Mouse (Mus musculus) cerebellum, adult 11-12 months (tissue): ENCODE measurements around the gene Rpp25l.
A peak's percentile ranks its signal among the peaks of the same experiment; 100 is the strongest.
"Not testable (repeated sequence)": the region's sequence is repeated elsewhere in the genome, so short reads cannot be mapped to it uniquely, and the experiment has no call there.

Experiments
- DNase-seq: peaks from one replicate; pipeline ENCODE4 v3.0.0; 2022

Gene Rpp25l

DNA sequence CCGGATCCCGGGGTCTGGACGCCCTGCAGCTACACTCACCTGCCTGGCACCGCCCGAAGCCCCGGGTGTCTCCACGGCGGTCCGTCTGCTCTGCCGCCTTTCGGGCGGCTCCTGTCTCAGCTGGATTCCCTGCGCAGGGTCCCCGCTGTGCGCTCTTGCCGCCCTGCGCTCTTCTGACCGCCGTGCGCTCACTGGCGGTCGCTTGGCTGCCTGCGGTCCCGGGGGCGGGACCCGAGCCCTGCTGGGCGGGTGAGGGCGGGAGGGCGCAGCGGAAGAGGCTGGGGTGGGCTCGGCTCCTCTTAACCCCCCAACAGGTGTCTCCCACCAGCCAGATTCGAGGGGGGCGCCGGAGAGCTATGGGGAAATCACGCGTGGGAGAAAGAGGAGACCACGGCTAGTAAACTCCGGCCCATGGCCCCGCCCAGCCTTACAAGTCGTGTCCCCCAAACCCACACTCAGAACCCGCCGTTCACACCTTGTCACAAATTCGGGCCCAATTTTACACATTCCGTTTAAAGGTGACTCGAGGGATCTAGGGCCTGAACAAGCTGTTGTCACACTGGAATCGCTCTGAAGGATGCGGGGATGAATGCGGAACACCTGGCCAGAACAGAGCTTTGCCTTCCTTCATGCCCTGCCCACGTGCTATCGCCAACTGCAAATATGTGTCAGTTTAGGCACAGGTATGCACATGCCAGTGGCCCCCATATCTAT, 17.9 kb upstream of the Rpp25l start, which contains the start of gene Arid3c:
Gene Arid3c, minus strand, starts transcription at position 91 of the 714 bp plus-strand sequence.
- DNase-seq, result no peak

- no peak for DNase-seq
Observed at GRCm38 (mm10) chr4:41726826-41727621, 13.7 kb upstream of the Rpp25l start.

- peak; percentile 93 for DNase-seq
Observed at GRCm38 (mm10) chr4:41722918-41723351, 9.6 kb upstream of the Rpp25l start, which contains the start of gene Dctn3. TSS of gene Dctn3 (minus strand) at chr4:41723170.

DNA sequence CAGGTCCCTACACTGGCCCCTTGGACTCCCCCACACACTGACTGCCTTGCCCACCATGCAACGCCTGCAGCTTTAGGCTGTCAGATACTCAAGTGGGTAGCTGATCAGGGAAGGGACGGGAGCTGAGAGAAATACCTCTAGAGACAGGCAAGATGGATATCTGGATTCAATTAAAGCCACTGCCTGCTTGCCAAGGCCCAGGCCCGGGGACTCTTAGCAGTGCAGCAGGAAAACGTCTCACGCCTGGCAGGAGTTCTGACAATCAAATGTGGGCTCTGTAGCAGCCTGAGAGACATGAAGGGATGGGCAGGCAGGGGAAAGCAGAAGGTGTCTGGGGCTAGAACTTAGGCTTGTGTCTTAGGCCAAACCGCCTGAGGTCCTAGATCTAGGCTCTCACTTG, 3.5 kb upstream of the Rpp25l start:
- no peak for DNase-seq

DNA sequence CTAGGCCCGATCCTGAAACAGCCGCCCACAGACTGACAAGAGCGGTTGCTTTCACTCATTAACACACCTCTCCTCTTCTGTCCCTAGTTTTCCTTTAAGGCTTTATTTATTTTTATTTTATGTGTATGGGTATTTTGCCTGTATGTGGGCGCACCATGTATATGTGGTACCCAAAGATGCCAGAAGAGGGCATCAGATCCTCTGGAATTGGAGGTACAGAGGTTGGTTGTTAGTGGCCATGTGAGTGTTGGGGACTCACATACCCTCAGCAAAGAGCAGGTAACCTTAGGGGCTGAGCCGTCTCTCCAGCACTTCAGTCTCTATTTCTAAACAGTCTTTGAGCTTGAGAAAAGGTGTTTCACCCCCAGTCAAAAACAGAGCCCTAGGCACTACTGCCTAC, 2.3 kb upstream of the Rpp25l start:
- no peak for DNase-seq

DNA sequence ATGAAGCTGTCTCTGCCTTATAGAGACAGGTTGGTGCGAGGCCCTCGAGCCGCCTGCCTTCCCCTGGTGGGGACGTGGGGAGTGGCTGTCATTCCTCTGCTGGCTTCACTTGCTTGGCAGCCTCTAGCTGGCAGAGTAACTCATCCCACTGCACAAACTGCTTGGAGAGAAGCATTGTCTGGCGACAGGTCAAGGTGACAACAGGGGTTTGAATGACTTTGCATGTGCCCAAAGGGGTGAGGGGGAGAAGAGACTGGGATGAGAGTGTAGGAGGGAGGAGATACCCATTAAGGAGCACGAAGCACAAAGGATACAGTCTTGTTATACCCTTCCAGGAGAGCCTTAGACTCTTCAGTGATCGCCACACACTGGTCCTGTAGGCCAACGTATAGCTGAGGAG, 1.7 kb upstream of the Rpp25l start:
- DNase-seq, result peak; percentile 62

GRCm38 (mm10) chr4:41714276-41714675, 942 bp upstream of the Rpp25l start:
- peak; percentile 74 for DNase-seq

GRCm38 (mm10) chr4:41712421-41713196, 725 bp downstream of the Rpp25l start:
- no peak for DNase-seq

DNA sequence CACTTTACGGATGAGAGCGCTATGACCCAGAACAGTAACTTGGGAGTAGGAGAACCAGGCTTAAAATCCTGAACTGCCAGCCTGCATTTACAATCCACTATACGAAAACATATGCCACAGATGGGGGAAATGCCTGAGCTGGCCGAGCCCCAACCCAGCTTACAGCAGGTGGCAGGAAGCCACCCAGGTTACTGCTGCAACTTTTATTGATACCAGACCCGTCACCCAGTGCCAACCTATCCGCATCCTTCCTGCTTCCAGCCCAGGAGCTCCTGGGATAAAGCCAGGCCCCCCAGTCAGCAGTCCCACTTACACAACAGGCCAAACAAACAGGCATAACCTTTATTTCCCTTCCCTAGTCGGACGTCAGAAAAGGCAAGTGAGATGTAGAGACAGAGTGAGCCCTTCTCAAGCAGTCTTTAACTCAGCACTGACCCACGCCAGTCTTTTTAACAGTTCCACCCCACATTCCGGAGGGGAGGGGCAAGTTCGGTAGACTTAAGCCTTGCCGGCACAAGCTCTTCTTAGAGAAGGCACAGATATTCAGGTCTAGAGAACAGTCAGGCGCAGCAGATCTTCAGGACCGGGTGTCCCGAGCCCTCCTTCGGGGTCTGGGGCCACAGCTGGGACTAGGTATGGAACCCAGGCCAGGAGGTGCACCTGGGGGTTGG, 1.5 kb downstream of the Rpp25l start:
- DNase-seq, result peak; percentile 77

GRCm38 (mm10) chr4:41710229-41710628, 3.1 kb downstream of the Rpp25l start:
- no peak for DNase-seq

GRCm38 (mm10) chr4:41708192-41708745, 5.1 kb downstream of the Rpp25l start:
- DNase-seq, result no peak

DNA sequence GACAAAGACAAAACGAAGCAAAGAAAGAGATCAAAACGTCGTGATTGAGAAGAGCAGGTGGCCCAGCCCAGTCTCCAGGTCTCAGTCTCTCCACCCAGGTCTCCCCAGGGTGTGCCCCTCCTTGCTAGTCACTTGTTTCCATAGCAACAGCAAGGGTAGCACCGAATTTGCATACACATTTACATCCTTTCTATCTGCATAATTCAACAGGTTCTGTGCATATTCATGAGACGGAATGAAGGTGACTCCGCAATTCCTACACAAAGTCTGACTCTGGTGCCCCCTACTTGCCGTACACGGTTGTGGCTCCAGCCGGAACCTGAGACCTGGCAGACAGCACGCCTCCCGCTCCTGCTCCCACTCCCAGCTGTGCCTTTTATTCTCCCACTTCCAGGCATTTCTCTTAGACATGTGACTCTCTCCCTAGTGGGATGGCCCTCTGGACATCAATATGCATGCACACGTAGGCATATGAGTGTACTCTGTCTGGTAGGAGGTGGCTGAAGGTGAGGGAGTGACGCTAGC, 6.3 kb downstream of the Rpp25l start:
- peak; percentile 79 for DNase-seq

- DNase-seq, result no peak
Observed at GRCm38 (mm10) chr4:41705922-41706754, 7.2 kb downstream of the Rpp25l start.

- no peak for DNase-seq
Observed at GRCm38 (mm10) chr4:41704651-41705050, 8.7 kb downstream of the Rpp25l start.

GRCm38 (mm10) chr4:41702226-41702625, 11.1 kb downstream of the Rpp25l start:
- not testable (repeated sequence) for DNase-seq

- DNase-seq, result peak; percentile 30
Observed at GRCm38 (mm10) chr4:41700224-41700623, 13.1 kb downstream of the Rpp25l start.

DNA sequence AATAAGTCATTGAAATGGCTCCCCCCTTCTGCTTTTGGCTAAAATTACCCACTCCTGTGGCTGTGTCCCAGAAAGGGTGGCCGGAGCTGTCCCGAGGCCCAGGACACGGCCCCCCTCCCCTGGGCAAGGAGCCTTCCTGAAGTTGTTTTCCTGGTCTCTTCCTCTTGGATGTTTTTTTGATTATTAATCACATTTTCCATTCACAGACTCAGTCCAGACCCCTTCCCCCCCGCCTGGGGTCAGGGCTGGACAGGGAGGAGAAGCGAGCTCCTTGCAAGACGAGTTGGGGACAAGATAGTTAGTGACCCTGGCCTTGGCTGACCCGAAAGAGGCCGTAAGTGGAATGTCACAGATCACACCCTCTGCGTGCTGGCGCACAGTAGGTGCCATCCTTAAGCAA, 13.6 kb downstream of the Rpp25l start, which contains the start of gene Il11ra1:
Gene Il11ra1, plus strand, starts transcription at position 207 of the 400 bp plus-strand sequence.
- peak; percentile 47 for DNase-seq

GRCm38 (mm10) chr4:41698421-41699016, 14.8 kb downstream of the Rpp25l start:
- DNase-seq, result peak; percentile 82

DNA sequence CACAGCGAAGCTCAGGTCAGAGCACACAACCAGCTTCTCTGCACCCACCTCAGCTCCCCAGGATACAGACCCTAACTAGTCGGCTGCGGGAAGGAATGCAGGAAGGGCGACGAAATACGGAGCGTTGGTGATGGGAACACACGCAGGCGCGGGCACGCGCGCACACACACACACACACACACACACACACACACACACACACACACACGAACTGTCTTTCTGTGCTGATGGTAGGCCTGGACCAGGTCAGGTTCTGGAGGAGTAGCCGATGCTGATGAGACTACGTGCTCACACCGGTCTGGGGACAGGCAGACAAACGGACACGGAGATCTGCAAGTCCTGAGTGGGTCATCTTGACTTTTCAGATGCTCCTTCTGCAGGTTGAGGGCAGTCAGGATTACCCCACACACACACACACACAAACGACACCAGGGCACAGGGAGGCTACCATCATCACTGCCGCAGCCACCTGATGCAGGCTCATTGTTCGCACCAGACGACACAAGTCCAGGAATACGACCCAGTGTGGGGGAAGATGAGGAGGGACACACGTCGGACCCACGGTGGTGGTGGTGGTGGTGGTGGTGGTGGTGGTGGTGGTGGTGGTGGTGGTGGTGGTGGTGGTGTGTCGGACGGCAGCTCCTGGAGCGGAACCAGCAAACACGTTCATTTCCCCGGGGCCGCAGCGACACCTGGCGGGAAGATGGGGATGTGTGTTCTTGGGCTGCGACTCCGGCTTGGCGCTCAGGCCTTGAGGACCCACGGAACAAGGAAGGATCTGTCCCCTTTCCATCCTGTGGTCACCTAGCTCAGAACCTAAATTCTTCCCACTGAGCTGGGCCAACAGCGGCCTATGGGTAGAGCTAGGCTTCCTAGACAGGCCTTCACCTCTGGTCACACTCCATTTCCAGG, 16.1 kb downstream of the Rpp25l start, which contains the start of gene Cntfr:
Gene Cntfr, minus strand, starts transcription at position 160 of the 912 bp plus-strand sequence.
- DNase-seq, result peak; percentile 86
